Mouse (Mus musculus) lung, postnatal 0 days (tissue): ENCODE measurements around the gene Dner.

ENCODE experiments used
- CTCF ChIP-seq: IDR thresholded peaks from 2 replicates; pipeline ENCODE4 v1.5.1; 2016; ENCODE audit warnings: antibody characterized with exemption, mild to moderate bottlenecking
- EP300 ChIP-seq: IDR thresholded peaks from 2 replicates; pipeline ENCODE4 v1.6.1; 2016; ENCODE audit warnings: antibody characterized with exemption, mild to moderate bottlenecking, control low read depth

- TF ChIP-seq EP300 (no peak), CTCF (no peak)
These were observed 334.6 kb downstream of the Dner start for GRCm38 (mm10) chr1:84361389-84361788.
